Mouse (Mus musculus): ENCODE results near the gene C2cd3. TPM values are rescaled to one million over a fixed set of nuclear protein-coding genes. Genes with fewer than 3 reads are reported as not detected.
"Not testable (repeated sequence)": the region's sequence is repeated elsewhere in the genome, so short reads cannot be mapped to it uniquely, and the experiment has no call there.

The C2cd3 gene
- total and polyA plus RNA-seq, 2 experiments from 2014 or later, result 5.5 to 29.8 TPM

GRCm38 (mm10) chr7:100479100-100479822 is 107.2 kb downstream of the C2cd3 start:
- WGBS, result 80% methylated on average over 20 of the region's 20 CpGs

GRCm38 (mm10) chr7:100479823-100480164 is 107.8 kb downstream of the C2cd3 start:
- H3K27me3 ChIP-seq (ENCODE audit: control insufficient read depth, insufficient read depth, low read length), result no peaks in the 10 kb centered on the region
- WGBS, result 70% methylated on average over 15 of the region's 15 CpGs
- no peak overlapping the region for H3K4me2 ChIP-seq (ENCODE audit: low read depth, low read length)

More at GRCm38 (mm10) chr7:100479100-100479822, 107.2 kb downstream of the C2cd3 start:
- Histone ChIP-seq H3K4me1 (ENCODE audit: control insufficient read depth, insufficient read depth) (peaks cover 10% of the 10 kb centered on the region), H3K36me3 (replicated peaks; ENCODE audit: control insufficient read depth, insufficient read depth, low read length) (no peaks in the 10 kb centered on the region), H3K9me3 (replicated peaks; ENCODE audit: control insufficient read depth, low read length) (no peaks in the 10 kb centered on the region), H3K4me2 (ENCODE audit: low read depth, low read length) (no peak overlapping the region), H3K27me3 (ENCODE audit: control insufficient read depth, insufficient read depth, low read length) (no peaks in the 10 kb centered on the region), H3K27ac (ENCODE audit: low read depth) (no peak overlapping the region), H3K9ac (replicated peaks; ENCODE audit: low read depth, low read length) (no peak overlapping the region), H3K4me3 (ENCODE audit: low read depth, low read length) (no peak overlapping the region)
- ATAC-seq (ENCODE audit: insufficient read depth, low read depth) (no peak), DNase-seq (ENCODE audit: low spot score) (no peak)
- no peak for TF ChIP-seq CTCF (IDR thresholded peaks at IDR 0.05; ENCODE audit: low read depth)
- no peak for TF ChIP-seq EP300 (IDR thresholded peaks at IDR 0.05; ENCODE audit: low read depth)

GRCm38 (mm10) chr7:100480175-100480574 is 108.1 kb downstream of the C2cd3 start:
- peaks cover 3% of the 10 kb centered on the region for H3K4me1 ChIP-seq (ENCODE audit: control insufficient read depth, insufficient read depth)
- no peak overlapping the region for H3K4me3 ChIP-seq (ENCODE audit: low read depth, low read length)
- no peak overlapping the region for H3K9ac ChIP-seq (replicated peaks; ENCODE audit: low read depth, low read length)
- H3K27me3 ChIP-seq (ENCODE audit: control insufficient read depth, insufficient read depth, low read length), result no peaks in the 10 kb centered on the region
- H3K4me2 ChIP-seq (ENCODE audit: low read depth, low read length), result no peak overlapping the region
- ATAC-seq (ENCODE audit: insufficient read depth, low read depth) (no peak), DNase-seq (ENCODE audit: low spot score) (no peak)
- WGBS, result 77% methylated on average over 17 of the region's 17 CpGs
- no peak overlapping the region for H3K27ac ChIP-seq (ENCODE audit: low read depth)
- H3K9me3 ChIP-seq (replicated peaks; ENCODE audit: control insufficient read depth, low read length), result no peaks in the 10 kb centered on the region
- TF ChIP-seq EP300 (IDR thresholded peaks at IDR 0.05; ENCODE audit: low read depth), result no peak
- H3K36me3 ChIP-seq (replicated peaks; ENCODE audit: control insufficient read depth, insufficient read depth, low read length), result no peaks in the 10 kb centered on the region

More at GRCm38 (mm10) chr7:100479823-100480164, 107.8 kb downstream of the C2cd3 start:
- ATAC-seq (ENCODE audit: insufficient read depth, low read depth) (no peak), DNase-seq (ENCODE audit: low spot score) (no peak)
- no peaks in the 10 kb centered on the region for H3K36me3 ChIP-seq (replicated peaks; ENCODE audit: control insufficient read depth, insufficient read depth, low read length)
- no peak overlapping the region for H3K9ac ChIP-seq (replicated peaks; ENCODE audit: low read depth, low read length)
- peaks cover 7% of the 10 kb centered on the region for H3K4me1 ChIP-seq (ENCODE audit: control insufficient read depth, insufficient read depth)
- H3K27ac ChIP-seq (ENCODE audit: low read depth), result no peak overlapping the region
- H3K9me3 ChIP-seq (replicated peaks; ENCODE audit: control insufficient read depth, low read length), result no peaks in the 10 kb centered on the region
- TF ChIP-seq CTCF (IDR thresholded peaks at IDR 0.05; ENCODE audit: low read depth), result no peak
- TF ChIP-seq EP300 (IDR thresholded peaks at IDR 0.05; ENCODE audit: low read depth), result no peak
- no peak overlapping the region for H3K4me3 ChIP-seq (ENCODE audit: low read depth, low read length)

- H3K4me2 ChIP-seq (ENCODE audit: low read depth, low read length); H3K27me3 ChIP-seq (ENCODE audit: control insufficient read depth, insufficient read depth, low read length); H3K9me3 ChIP-seq (replicated peaks; ENCODE audit: control insufficient read depth, low read length); H3K9ac ChIP-seq (replicated peaks; ENCODE audit: low read depth, low read length); H3K4me3 ChIP-seq (ENCODE audit: low read depth, low read length); H3K4me1 ChIP-seq (ENCODE audit: control insufficient read depth, insufficient read depth); ATAC-seq (ENCODE audit: insufficient read depth, low read depth); H3K27ac ChIP-seq (ENCODE audit: low read depth); H3K36me3 ChIP-seq (replicated peaks; ENCODE audit: control insufficient read depth, insufficient read depth, low read length); DNase-seq (ENCODE audit: low spot score): not testable (repeated sequence)
- 75% methylated on average over 2 of the region's 2 CpGs for WGBS
These were observed 110.0 kb downstream of the C2cd3 start for GRCm38 (mm10) chr7:100482046-100482445.

GRCm38 (mm10) chr7:100484493-100484892 is 112.5 kb downstream of the C2cd3 start:
- Histone ChIP-seq H3K4me2 (ENCODE audit: low read depth, low read length) (no peak overlapping the region), H3K4me1 (ENCODE audit: control insufficient read depth, insufficient read depth) (0 out of 2 replicates have a peak, but pooled peaks cover 3% of the 10 kb centered on the region), H3K36me3 (replicated peaks; ENCODE audit: control insufficient read depth, insufficient read depth, low read length) (no peaks in the 10 kb centered on the region), H3K9me3 (replicated peaks; ENCODE audit: control insufficient read depth, low read length) (no peaks in the 10 kb centered on the region), H3K27me3 (ENCODE audit: control insufficient read depth, insufficient read depth, low read length) (no peaks in the 10 kb centered on the region), H3K27ac (ENCODE audit: low read depth) (no peak overlapping the region), H3K4me3 (ENCODE audit: low read depth, low read length) (no peak overlapping the region), H3K9ac (replicated peaks; ENCODE audit: low read depth, low read length) (no peak overlapping the region)
- 82% methylated on average over 5 of the region's 5 CpGs for WGBS
- no peak for DNase-seq (ENCODE audit: low spot score)
- TF ChIP-seq CTCF (IDR thresholded peaks at IDR 0.05; ENCODE audit: low read depth) (no peak), EP300 (IDR thresholded peaks at IDR 0.05; ENCODE audit: low read depth) (no peak)
- ATAC-seq (ENCODE audit: insufficient read depth, low read depth), result no peak

- Histone ChIP-seq H3K9me3 (replicated peaks; ENCODE audit: control insufficient read depth, low read length) (no peaks in the 10 kb centered on the region), H3K36me3 (replicated peaks; ENCODE audit: control insufficient read depth, insufficient read depth, low read length) (no peaks in the 10 kb centered on the region), H3K27ac (ENCODE audit: low read depth) (no peak overlapping the region), H3K4me3 (ENCODE audit: low read depth, low read length) (no peak overlapping the region), H3K9ac (replicated peaks; ENCODE audit: low read depth, low read length) (no peak overlapping the region), H3K27me3 (ENCODE audit: control insufficient read depth, insufficient read depth, low read length) (no peaks in the 10 kb centered on the region), H3K4me1 (ENCODE audit: control insufficient read depth, insufficient read depth) (0 out of 2 replicates have a peak, but pooled peaks cover 3% of the 10 kb centered on the region), H3K4me2 (ENCODE audit: low read depth, low read length) (no peak overlapping the region)
- ATAC-seq (ENCODE audit: insufficient read depth, low read depth), result no peak
- DNase-seq (ENCODE audit: low spot score), result no peak
- no peak for TF ChIP-seq EP300 (IDR thresholded peaks at IDR 0.05; ENCODE audit: low read depth)
- TF ChIP-seq CTCF (IDR thresholded peaks at IDR 0.05; ENCODE audit: low read depth), result no peak
- 64% methylated on average over 2 of the region's 2 CpGs for WGBS
These were observed 115.3 kb downstream of the C2cd3 start for GRCm38 (mm10) chr7:100487301-100487700.

All from heart, postnatal 0 days (tissue).